Mouse (Mus musculus) CH12.LX (cell line): ENCODE measurements around the gene Sephs2. TPM values are rescaled to one million over a fixed set of nuclear protein-coding genes. Genes with fewer than 3 reads are reported as not detected.
"Not testable (repeated sequence)": the region's sequence is repeated elsewhere in the genome, so short reads cannot be mapped to it uniquely, and the experiment has no call there.

Source experiments
- DNase-seq: peaks from one replicate; pipeline ENCODE4 v3.0.0-alpha.2; 2013; ENCODE audit errors: extremely low read depth
- H3K27ac ChIP-seq: 2 replicates; pipeline ENCODE4 v1.5.1; 2012; ENCODE audit warnings: low read depth, mild to moderate bottlenecking, control low read depth, moderate library complexity; ENCODE audit not compliant: insufficient read depth
- H3K27me3 ChIP-seq: replicated peaks from 2 replicates; pipeline ENCODE3; 2012; ENCODE audit warnings: inconsistent platforms
- H3K36me3 ChIP-seq, 2 experiments: replicated peaks in 1 of 2; 2 replicates each; pipeline versions ENCODE3 to v1.6.1; 2012; ENCODE audit warnings: inconsistent platforms in 1 of 2, low read length in 1 of 2, mild to moderate bottlenecking in 1 of 2, mixed read lengths in 1 of 2, moderate library complexity in 1 of 2; ENCODE audit not compliant: control insufficient read depth in 1 of 2, insufficient read depth in 1 of 2
- H3K4me1 ChIP-seq, 2 experiments: 2 replicates each; pipeline ENCODE4 v1.6.1; 2012; ENCODE audit warnings: inconsistent platforms in 1 of 2, moderate library complexity in 1 of 2; ENCODE audit not compliant: insufficient read depth in 2 of 2, control insufficient read depth in 1 of 2
- H3K4me2 ChIP-seq: 2 replicates; pipeline ENCODE4 v1.6.1; 2012; ENCODE audit warnings: low read depth, mild to moderate bottlenecking, control low read depth; ENCODE audit not compliant: poor library complexity, insufficient read depth, severe bottlenecking
- H3K4me3 ChIP-seq, 3 experiments: fragments of 150-350 bp in 1 of 3; sonication (generic) in 1 of 3; replicated peaks in 1 of 3; 2 replicates each; pipeline versions ENCODE3 to v1.5.1; 2011 to 2012; ENCODE audit warnings: low read depth in 2 of 3, low read length in 2 of 3, mild to moderate bottlenecking in 2 of 3, moderate library complexity in 2 of 3, control low read depth in 1 of 3, improper control_type of control experiment in 1 of 3, inconsistent platforms in 1 of 3, mixed read lengths in 1 of 3; ENCODE audit not compliant: poor library complexity in 1 of 3
- H3K79me2 ChIP-seq: replicated peaks from 2 replicates; pipeline ENCODE4 v1.6.1; 2012; ENCODE audit warnings: mild to moderate bottlenecking, moderate library complexity; ENCODE audit not compliant: control insufficient read depth, poor library complexity, insufficient read depth, severe bottlenecking; ENCODE audit errors: extremely low read depth
- H3K9ac ChIP-seq: 2 replicates; pipeline ENCODE4 v1.6.1; 2012; ENCODE audit warnings: low read depth, mild to moderate bottlenecking, control low read depth, moderate library complexity; ENCODE audit not compliant: insufficient read depth
- H3K9me3 ChIP-seq: replicated peaks from 2 replicates; pipeline ENCODE3; 2012; ENCODE audit warnings: low read length, inconsistent platforms, mixed read lengths
- BHLHE40 ChIP-seq: IDR thresholded peaks from 2 replicates; pipeline ENCODE4 v1.6.1; 2011; ENCODE audit warnings: mild to moderate bottlenecking, low read depth, low read length, improper control_type of control experiment
- CHD2 ChIP-seq: IDR thresholded peaks from 2 replicates; pipeline ENCODE4 v1.6.1; 2011; ENCODE audit warnings: low read length, improper control_type of control experiment
- CTCF ChIP-seq, 2 experiments: IDR thresholded peaks in 1 of 2; conservative IDR thresholded peaks in 1 of 2; 2 replicates each; pipeline ENCODE4 v1.5.1; 2011 to 2012; ENCODE audit warnings: low read depth in 2 of 2, low read length in 2 of 2, improper control_type of control experiment in 1 of 2, inconsistent platforms in 1 of 2, mild to moderate bottlenecking in 1 of 2, moderate library complexity in 1 of 2
- E2F4 ChIP-seq: IDR thresholded peaks from 2 replicates; pipeline ENCODE4 v1.6.1; 2011; ENCODE audit warnings: low read depth, low read length, improper control_type of control experiment; ENCODE audit not compliant: insufficient replicate concordance
- ELF1 ChIP-seq: IDR thresholded peaks from 2 replicates; pipeline ENCODE4 v1.6.1; 2014; ENCODE audit warnings: low read depth, mild to moderate bottlenecking, inconsistent platforms, low read length, improper control_type of control experiment
- EP300 ChIP-seq: IDR thresholded peaks from 2 replicates; pipeline ENCODE4 v1.6.1; 2011; ENCODE audit warnings: low read length, improper control_type of control experiment
- ETS1 ChIP-seq: conservative IDR thresholded peaks from 2 replicates; pipeline ENCODE4 v1.6.1; 2012; ENCODE audit warnings: low read depth, mild to moderate bottlenecking, inconsistent platforms, low read length, improper control_type of control experiment, moderate library complexity
- IRF4 ChIP-seq: IDR thresholded peaks from 2 replicates; pipeline ENCODE4 v1.6.1; 2014; ENCODE audit warnings: low read depth, mild to moderate bottlenecking, inconsistent platforms, low read length, improper control_type of control experiment
- JUN ChIP-seq: IDR thresholded peaks from 2 replicates; pipeline ENCODE4 v1.6.1; 2011; ENCODE audit warnings: low read depth, mild to moderate bottlenecking, low read length, improper control_type of control experiment, moderate library complexity; ENCODE audit not compliant: insufficient read depth
- KAT2A ChIP-seq: IDR thresholded peaks from 2 replicates; pipeline ENCODE4 v1.6.1; 2012; ENCODE audit warnings: low read length, improper control_type of control experiment, inconsistent platforms; ENCODE audit not compliant: insufficient replicate concordance
- MAFK ChIP-seq: IDR thresholded peaks from 2 replicates; pipeline ENCODE4 v1.6.1; 2011; ENCODE audit warnings: low read length, improper control_type of control experiment; ENCODE audit not compliant: insufficient replicate concordance
- MAX ChIP-seq: IDR thresholded peaks from 2 replicates; pipeline ENCODE4 v1.6.1; 2011; ENCODE audit warnings: low read length, improper control_type of control experiment
- MEF2A ChIP-seq: IDR thresholded peaks from 2 replicates; pipeline ENCODE4 v1.6.1; 2014; ENCODE audit warnings: low read depth, mild to moderate bottlenecking, inconsistent platforms, low read length, improper control_type of control experiment, borderline replicate concordance
- MXI1 ChIP-seq: IDR thresholded peaks from 2 replicates; pipeline ENCODE4 v1.6.1; 2011; ENCODE audit warnings: mild to moderate bottlenecking, low read depth, low read length, improper control_type of control experiment
- MYC ChIP-seq: IDR thresholded peaks from 2 replicates; pipeline ENCODE4 v1.6.1; 2011; ENCODE audit warnings: low read depth, mild to moderate bottlenecking, improper control_type of control experiment, low read length
- NELFE ChIP-seq: IDR thresholded peaks from 2 replicates; pipeline ENCODE4 v1.6.1; 2011; ENCODE audit warnings: low read depth, low read length, improper control_type of control experiment
- PAX5 ChIP-seq: IDR thresholded peaks from 2 replicates; pipeline ENCODE4 v1.6.1; 2012; ENCODE audit warnings: low read length, inconsistent platforms, mixed read lengths
- RAD21 ChIP-seq: IDR thresholded peaks from 2 replicates; pipeline ENCODE4 v1.6.1; 2011; ENCODE audit warnings: low read depth, mild to moderate bottlenecking, low read length, improper control_type of control experiment, moderate library complexity
- RCOR1 ChIP-seq: conservative IDR thresholded peaks from 2 replicates; pipeline ENCODE4 v1.6.1; 2012; ENCODE audit warnings: low read depth, mild to moderate bottlenecking, inconsistent platforms, low read length, improper control_type of control experiment
- SMC3 ChIP-seq: IDR thresholded peaks from 2 replicates; pipeline ENCODE4 v1.6.1; 2011; ENCODE audit warnings: low read depth, low read length, improper control_type of control experiment
- TBP ChIP-seq: conservative IDR thresholded peaks from 2 replicates; pipeline ENCODE4 v1.6.1; 2011; ENCODE audit warnings: low read depth, low read length, improper control_type of control experiment
- ZC3H11A ChIP-seq: IDR thresholded peaks from 2 replicates; pipeline ENCODE4 v1.6.1; 2012; ENCODE audit warnings: low read depth, mild to moderate bottlenecking, inconsistent platforms, low read length, improper control_type of control experiment
- ZKSCAN1 ChIP-seq: IDR thresholded peaks from 2 replicates; pipeline ENCODE4 v1.6.1; 2012; ENCODE audit warnings: low read depth, inconsistent platforms, low read length, improper control_type of control experiment, borderline replicate concordance
- ZMIZ1 ChIP-seq: IDR thresholded peaks from 2 replicates; pipeline ENCODE4 v1.6.1; 2012; ENCODE audit warnings: low read depth, mild to moderate bottlenecking, inconsistent platforms, low read length, improper control_type of control experiment
- ZNF384 ChIP-seq: IDR thresholded peaks from 2 replicates; pipeline ENCODE4 v1.6.1; 2012; ENCODE audit warnings: low read depth, low read length, improper control_type of control experiment, inconsistent platforms
- dilution Hi-C: fragments of 300-500 bp; cut with MboI; formaldehyde crosslinking; loops from 2 replicates; pipeline ENCODE4 v1.14.3; 2020; ENCODE audit warnings: low sequenced_read_pairs; ENCODE audit not compliant: extremely low pct_unique_long_range_greater_than_20kb, extremely low pct_ligation_motif_present
- in situ Hi-C: fragments of 300-500 bp; cut with MboI; formaldehyde crosslinking; loops from 3 replicates; pipeline ENCODE4 v1.14.3; 2019; ENCODE audit warnings: low sequenced_read_pairs, low pct_ligation_motif_present, low pct_unique_long_range_greater_than_20kb, mixed read lengths
- polyA plus RNA-seq: library from polyadenylated mRNA; unstranded; fragments of >175 nt; gene quantifications from 2 replicates; pipeline ENCODE4 v1.2.1, GENCODE M21; 2012; ENCODE audit warnings: low read depth; ENCODE audit not compliant: insufficient read length
- total RNA-seq, 2 experiments: library from RNA; depleted of rRNA; stranded (reverse); fragments of 300-350 nt in 1 of 2; fragments of >200 nt in 1 of 2; gene quantifications; 2 replicates each; pipeline ENCODE4 v1.2.3; 2012 to 2014

Gene Sephs2
- total and polyA plus RNA-seq, 3 experiments = 159 to 209 (median 203) TPM

GRCm38 (mm10) chr7:127253341-127253740 is 20.5 kb downstream of the Sephs2 start:
- TF ChIP-seq MXI1 (no peak), MAFK (no peak), RCOR1 (no peak), EP300 (no peak), MAX (no peak), TBP (no peak), ELF1 (no peak), ZMIZ1 (no peak), NELFE (no peak), SMC3 (no peak), PAX5 (no peak), MEF2A (no peak), ETS1 (no peak), CHD2 (no peak), ZC3H11A (no peak), E2F4 (no peak), ZNF384 (no peak), BHLHE40 (no peak), JUN (no peak), IRF4 (no peak)
- no peak for DNase-seq
- Histone ChIP-seq H3K4me2 (peak overlapping the region; percentile 17; the same call in 1 of the 2 replicates), H3K9ac (peak overlapping the region; percentile 10; the same call in 1 of the 2 replicates), H3K27me3 (no peaks in the 10 kb centered on the region), H3K36me3 (peaks cover 30 to 62% of the 10 kb centered on the region in 2 experiments), H3K79me2 (no peaks in the 10 kb centered on the region), H3K4me3 (peak overlapping the region in 2 of 3 experiments; percentile 54 to 63), H3K4me1 (peaks cover 8 to 58% of the 10 kb centered on the region in 2 experiments; a peak in 2 of 4 replicates), H3K9me3 (no peaks in the 10 kb centered on the region), H3K27ac (peak overlapping the region; percentile 52; the same call in 1 of the 2 replicates)
- in situ Hi-C loops = no loop called here
- dilution Hi-C loops = no loop called here

- dilution Hi-C loops = no loop called here
- DNase-seq = peak; percentile 56
- in situ Hi-C loops = no loop called here
Observed at GRCm38 (mm10) chr7:127252414-127252813, 21.4 kb downstream of the Sephs2 start.

GRCm38 (mm10) chr7:127250511-127250910 is 23.3 kb downstream of the Sephs2 start:
- in situ Hi-C loops, DNase-seq, H3K4me2 ChIP-seq, dilution Hi-C loops, H3K9me3 ChIP-seq, H3K4me3 ChIP-seq, H3K9ac ChIP-seq, H3K79me2 ChIP-seq, H3K27ac ChIP-seq, H3K27me3 ChIP-seq: not testable (repeated sequence)
- H3K36me3 ChIP-seq = peaks cover 26 to 62% of the 10 kb centered on the region in 2 experiments
- peaks cover 16 to 67% of the 10 kb centered on the region in 2 experiments for H3K4me1 ChIP-seq

More at GRCm38 (mm10) chr7:127252414-127252813, 21.4 kb downstream of the Sephs2 start:
- no peaks in the 10 kb centered on the region for H3K9me3 ChIP-seq
- peak; percentile 77 for TF ChIP-seq ZNF384
- TF ChIP-seq MYC = peak; percentile 95
- no peak for TF ChIP-seq ZKSCAN1
- TF ChIP-seq MEF2A = no peak
- no peak for TF ChIP-seq KAT2A
- peak; percentile 38 to 69 for TF ChIP-seq CTCF (conservative IDR thresholded peaks at IDR 0.05 in 1 of 2, IDR thresholded peaks at IDR 0.05 in 1 of 2; ENCODE audit: low read depth in 2 of 2, low read length in 2 of 2)
- peak; percentile 37 for TF ChIP-seq RAD21
- peak; percentile 24 for TF ChIP-seq SMC3
- H3K79me2 ChIP-seq = no peaks in the 10 kb centered on the region
- no peaks in the 10 kb centered on the region for H3K27me3 ChIP-seq
- no peak overlapping the region for H3K4me3 ChIP-seq
- no peak overlapping the region for H3K27ac ChIP-seq
- H3K4me2 ChIP-seq = no peak overlapping the region
- H3K4me1 ChIP-seq = peaks cover 6 to 57% of the 10 kb centered on the region in 2 experiments; a peak in 2 of 4 replicates
- peaks cover 31 to 62% of the 10 kb centered on the region in 2 experiments for H3K36me3 ChIP-seq
- H3K9ac ChIP-seq = no peak overlapping the region
